Mouse (Mus musculus): ENCODE data around the gene Hrh3.

- TF ChIP-seq CTCF (IDR thresholded peaks at IDR 0.05; ENCODE audit: low read depth, low read length) = no peak
- TF ChIP-seq TAL1 (conservative IDR thresholded peaks at IDR 0.05; ENCODE audit: low read depth, low read length) = no peak
Observed at GRCm38 (mm10) chr2:180147379-180147778, 43.1 kb upstream of the Hrh3 start.
